Mouse (Mus musculus) heart, embryonic 13.5 days (tissue): Measurements from ENCODE around the gene Rapsn. TPM values are rescaled to one million over a fixed set of nuclear protein-coding genes. Genes with fewer than 3 reads are reported as not detected.
"Not testable (repeated sequence)": the region's sequence is repeated elsewhere in the genome, so short reads cannot be mapped to it uniquely, and the experiment has no call there.

Experiments
- ATAC-seq: fragments of 200-750 bp; cut with Nextera tagmentation; 2 replicates; pipeline ENCODE4 v1.8.0; 2017; ENCODE audit warnings: moderate TSS enrichment; ENCODE audit not compliant: insufficient number of reproducible peaks, low FRiP score, low TSS enrichment; ENCODE audit errors: extremely low read depth
- H3K27ac ChIP-seq: fragments of 300-500 bp; sonication (generic); replicated peaks from 2 replicates; pipeline ENCODE4 v1.5.1; 2015; ENCODE audit warnings: moderate library complexity, mild to moderate bottlenecking, inconsistent platforms
- H3K27me3 ChIP-seq: fragments of 300-500 bp; sonication (generic); replicated peaks from 2 replicates; pipeline ENCODE4 v1.6.1; 2015; ENCODE audit warnings: mild to moderate bottlenecking, inconsistent platforms
- H3K36me3 ChIP-seq: fragments of 300-500 bp; sonication (generic); 2 replicates; pipeline ENCODE4 v1.6.1; 2015; ENCODE audit warnings: mild to moderate bottlenecking, inconsistent platforms
- H3K4me1 ChIP-seq: fragments of 300-500 bp; sonication (generic); 2 replicates; pipeline ENCODE4 v1.6.1; 2015; ENCODE audit warnings: inconsistent platforms
- H3K4me2 ChIP-seq: fragments of 300-500 bp; sonication (generic); 2 replicates; pipeline ENCODE4 v1.6.1; 2015; ENCODE audit warnings: inconsistent platforms, mild to moderate bottlenecking, moderate library complexity
- H3K4me3 ChIP-seq: fragments of 300-500 bp; sonication (generic); 2 replicates; pipeline ENCODE4 v1.5.1; 2015; ENCODE audit warnings: moderate library complexity, mild to moderate bottlenecking, inconsistent platforms
- H3K9ac ChIP-seq: fragments of 300-500 bp; sonication (generic); 2 replicates; pipeline ENCODE4 v1.6.1; 2015; ENCODE audit warnings: inconsistent platforms, mild to moderate bottlenecking, moderate library complexity
- H3K9me3 ChIP-seq: fragments of 300-500 bp; sonication (generic); 2 replicates; pipeline ENCODE4 v1.6.1; 2016; ENCODE audit warnings: inconsistent platforms
- WGBS: fragments of 180-500 bp; shearing (Covaris S2); methylation state at CpG from one replicate; pipeline ENCODE4 v1.1.7; 2015; ENCODE audit warnings: mixed read lengths; 5-methylcytosine and 5-hydroxymethylcytosine counted together
- polyA plus RNA-seq: library from polyadenylated mRNA; unstranded; fragments of >200 nt; fragmentation: Nextera tagmentation; extraction: Ambion mirVana; gene quantifications from 2 replicates; pipeline ENCODE4 v1.2.1, GENCODE M21; 2015

Rapsn gene
- polyA plus RNA-seq, 1 experiment from 2014 or later, result 21.2 TPM

DNA sequence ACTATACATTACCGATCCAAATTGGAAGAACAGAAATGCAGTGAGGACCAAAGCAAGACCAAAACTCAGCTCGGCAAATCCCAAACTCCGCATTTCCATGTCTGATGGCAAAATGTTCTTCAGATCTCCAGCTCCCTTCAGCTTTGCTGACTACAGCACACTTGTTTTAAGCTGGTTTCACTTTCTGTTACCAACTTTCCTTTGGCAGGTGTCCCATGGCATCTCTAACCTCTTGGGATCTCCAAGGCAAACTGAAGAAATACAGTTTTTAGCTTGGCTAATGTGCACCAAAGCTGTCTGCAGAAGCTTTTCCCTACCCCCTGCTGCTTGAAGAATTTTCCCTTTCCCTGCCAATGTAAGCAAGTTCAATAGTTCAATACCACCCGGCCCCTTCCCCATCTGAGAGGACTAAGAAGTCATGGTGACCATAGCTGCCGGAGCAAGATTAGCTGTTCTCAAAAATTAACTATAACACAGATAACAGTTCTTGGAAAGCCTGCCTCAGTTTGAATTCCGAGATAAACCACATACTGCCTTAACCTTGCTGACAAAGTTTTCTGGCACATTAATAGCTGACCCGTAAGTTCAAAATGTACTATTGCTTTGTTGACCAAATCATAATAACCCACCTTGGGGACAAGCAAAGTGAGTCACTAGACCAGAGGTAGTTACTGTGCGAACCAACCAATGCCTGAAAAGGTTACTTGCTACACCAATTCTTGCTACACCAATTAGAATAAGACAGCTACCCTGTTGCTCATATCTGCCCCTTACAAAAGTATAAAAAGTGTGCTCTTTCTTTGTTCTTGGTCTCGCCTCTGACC lies 7.8 kb upstream of the Rapsn start:
- WGBS, result 70% methylated on average over 9 of the region's 9 CpGs
- Histone ChIP-seq H3K4me1 (peaks cover 29% of the 10 kb centered on the region), H3K4me2 (peak overlapping the region; percentile 30; the same call in 1 of the 2 replicates), H3K9me3 (0 out of 2 replicates have a peak, but pooled peaks cover 3% of the 10 kb centered on the region), H3K9ac (no peak overlapping the region), H3K27me3 (no peaks in the 10 kb centered on the region), H3K36me3 (no peaks in the 10 kb centered on the region), H3K4me3 (no peak overlapping the region; the same call in 1 of the 2 replicates), H3K27ac (no peak overlapping the region; the same call in 1 of the 2 replicates)
- ATAC-seq, result no peak

DNA sequence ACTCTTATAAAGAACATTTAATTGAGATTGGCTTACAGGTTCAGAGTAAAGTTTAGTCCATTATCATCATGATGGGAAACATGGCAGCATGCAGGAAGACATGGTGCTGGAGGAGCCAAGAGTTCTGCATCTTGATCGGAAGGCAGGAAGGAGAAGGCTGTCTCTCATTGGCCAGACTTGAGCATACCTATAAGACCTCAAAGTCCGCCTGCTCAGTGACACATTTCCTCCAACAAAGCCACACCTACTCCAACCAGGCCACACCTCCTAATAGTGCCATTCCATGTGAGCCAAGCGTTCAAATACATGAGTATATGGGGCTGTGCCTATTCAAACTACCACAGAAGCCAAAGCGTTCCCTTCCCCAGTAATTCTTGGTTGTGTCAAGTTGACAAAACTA lies 4.2 kb upstream of the Rapsn start:
- Histone ChIP-seq H3K9me3 (0 out of 2 replicates have a peak, but pooled peaks cover 3% of the 10 kb centered on the region), H3K4me1 (peaks cover 30% of the 10 kb centered on the region), H3K27me3 (no peaks in the 10 kb centered on the region), H3K27ac (no peak overlapping the region), H3K9ac (no peak overlapping the region), H3K4me3 (no peak overlapping the region), H3K4me2 (no peak overlapping the region), H3K36me3 (no peaks in the 10 kb centered on the region)
- WGBS, result 71% methylated on average over 4 of the region's 4 CpGs
- no peak for ATAC-seq

DNA sequence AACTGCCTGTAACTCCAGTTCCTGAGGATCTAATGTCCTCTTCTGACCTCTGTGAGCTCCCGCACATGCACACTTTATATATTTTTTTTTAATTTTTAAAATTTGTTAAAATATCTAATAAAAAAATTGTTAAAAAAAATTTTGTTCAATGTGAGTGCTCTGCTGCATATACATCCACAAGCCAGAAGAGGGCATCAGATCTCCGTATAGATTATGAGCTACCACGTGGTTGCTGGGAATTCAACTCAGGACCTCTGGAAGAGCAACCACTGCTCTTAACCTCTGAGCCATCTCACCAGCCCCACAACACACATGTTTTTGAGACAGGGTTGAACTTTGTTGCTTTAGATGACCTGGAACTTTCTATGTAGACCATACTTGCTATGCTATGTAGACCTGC lies 2.4 kb upstream of the Rapsn start:
- H3K4me1 ChIP-seq, result peaks cover 20% of the 10 kb centered on the region
- no peaks in the 10 kb centered on the region for H3K27me3 ChIP-seq
- H3K27ac ChIP-seq, result no peak overlapping the region
- no peak overlapping the region for H3K4me2 ChIP-seq
- WGBS, result 20% methylated on average over 3 of the region's 3 CpGs
- no peak for ATAC-seq
- no peak overlapping the region for H3K4me3 ChIP-seq
- no peak overlapping the region for H3K9ac ChIP-seq
- H3K9me3 ChIP-seq, result 0 out of 2 replicates have a peak, but pooled peaks cover 3% of the 10 kb centered on the region
- no peaks in the 10 kb centered on the region for H3K36me3 ChIP-seq

DNA sequence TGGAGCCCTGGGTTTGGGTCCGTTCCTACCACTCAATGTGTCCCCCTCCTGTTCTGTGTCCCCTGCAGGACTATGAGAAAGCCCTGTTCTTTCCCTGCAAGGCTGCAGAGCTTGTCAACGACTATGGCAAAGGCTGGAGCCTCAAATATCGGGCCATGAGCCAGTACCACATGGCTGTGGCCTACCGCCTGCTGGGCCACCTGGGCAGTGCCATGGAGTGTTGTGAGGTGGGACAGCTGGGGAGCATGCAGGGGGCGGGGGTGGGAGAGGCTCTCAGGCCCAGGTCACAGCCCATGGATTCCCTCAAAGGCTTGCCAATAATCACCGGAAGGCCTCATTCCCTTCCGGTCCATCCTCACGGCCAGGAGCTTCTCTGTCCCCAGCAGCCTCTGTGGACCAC lies 6.4 kb downstream of the Rapsn start:
- WGBS, result 65% methylated on average over 8 of the region's 8 CpGs
- ATAC-seq, result no peak
- H3K27me3 ChIP-seq, result no peaks in the 10 kb centered on the region

DNA sequence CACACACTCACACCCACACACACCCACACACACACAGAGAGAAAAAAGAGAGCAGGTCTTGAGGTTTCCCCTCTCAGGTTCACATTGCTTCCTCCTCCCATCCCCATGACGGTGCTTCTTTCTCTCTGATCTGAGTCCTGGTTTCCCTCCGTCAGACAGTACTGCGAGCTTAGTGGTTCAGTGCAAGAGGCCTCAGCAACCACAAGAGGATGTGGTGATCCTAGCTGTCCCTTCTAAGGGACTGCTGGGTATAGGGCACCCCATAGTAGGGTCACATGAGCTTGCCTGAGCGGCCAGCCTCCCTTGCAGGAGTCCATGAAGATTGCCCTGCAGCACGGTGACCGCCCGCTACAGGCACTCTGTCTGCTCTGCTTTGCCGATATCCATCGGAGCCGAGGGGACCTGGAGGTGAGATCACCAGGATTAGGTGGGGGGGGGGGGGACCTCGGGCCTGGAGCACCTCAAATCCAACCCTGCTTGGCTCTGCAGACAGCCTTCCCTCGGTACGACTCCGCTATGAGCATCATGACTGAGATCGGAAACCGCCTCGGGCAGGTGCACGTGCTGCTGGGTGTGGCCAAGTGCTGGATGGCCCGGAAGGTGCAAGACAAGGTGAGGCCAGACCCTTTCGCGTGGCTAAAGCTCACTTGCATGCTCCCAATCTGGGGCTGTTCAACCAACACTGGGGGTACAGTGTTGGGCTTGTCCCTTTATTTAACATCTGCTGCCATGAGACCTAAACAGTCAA lies 7.4 kb downstream of the Rapsn start:
- 66% methylated on average over 21 of the region's 21 CpGs for WGBS

More for the DNA sequence above, 6.4 kb downstream of the Rapsn start:
- Histone ChIP-seq H3K4me1 (peaks cover 11% of the 10 kb centered on the region), H3K36me3 (no peaks in the 10 kb centered on the region), H3K4me2 (no peak overlapping the region), H3K9me3 (no peaks in the 10 kb centered on the region), H3K4me3 (no peak overlapping the region), H3K9ac (no peak overlapping the region), H3K27ac (no peak overlapping the region)

DNA sequence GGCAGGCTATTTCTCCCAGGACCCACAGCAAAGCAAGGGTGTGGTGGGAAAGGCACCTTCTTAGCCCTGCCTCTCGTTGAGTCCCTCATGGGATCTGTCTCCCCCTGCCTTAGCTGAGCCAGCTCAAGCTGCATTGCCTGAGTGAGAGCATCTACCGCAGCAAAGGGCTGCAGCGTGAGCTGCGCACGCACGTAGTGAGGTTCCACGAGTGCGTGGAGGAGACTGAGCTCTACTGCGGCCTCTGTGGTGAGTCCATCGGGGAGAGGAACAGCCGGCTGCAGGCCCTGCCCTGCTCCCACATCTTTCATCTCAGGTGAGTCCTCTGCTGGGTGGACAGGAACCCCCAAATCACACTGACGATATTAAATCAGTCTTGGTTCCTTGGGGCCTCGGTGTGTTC lies 9.3 kb downstream of the Rapsn start:
- no peak for ATAC-seq
- H3K4me3 ChIP-seq, result no peak overlapping the region
- no peak overlapping the region for H3K27ac ChIP-seq
- 66% methylated on average over 13 of the region's 13 CpGs for WGBS
- peaks cover 11% of the 10 kb centered on the region for H3K4me1 ChIP-seq
- no peaks in the 10 kb centered on the region for H3K27me3 ChIP-seq
- H3K36me3 ChIP-seq, result no peaks in the 10 kb centered on the region
- H3K9me3 ChIP-seq, result no peaks in the 10 kb centered on the region
- H3K9ac ChIP-seq, result no peak overlapping the region
- H3K4me2 ChIP-seq, result no peak overlapping the region

More for the DNA sequence above, 7.4 kb downstream of the Rapsn start:
- Histone ChIP-seq H3K4me1 (peaks cover 11% of the 10 kb centered on the region), H3K27ac (no peak overlapping the region), H3K36me3 (no peaks in the 10 kb centered on the region), H3K27me3 (no peaks in the 10 kb centered on the region), H3K9me3 (no peaks in the 10 kb centered on the region), H3K9ac (no peak overlapping the region), H3K4me2 (no peak overlapping the region), H3K4me3 (no peak overlapping the region)
- ATAC-seq, result no peak; the same call in 1 of the 2 replicates

DNA sequence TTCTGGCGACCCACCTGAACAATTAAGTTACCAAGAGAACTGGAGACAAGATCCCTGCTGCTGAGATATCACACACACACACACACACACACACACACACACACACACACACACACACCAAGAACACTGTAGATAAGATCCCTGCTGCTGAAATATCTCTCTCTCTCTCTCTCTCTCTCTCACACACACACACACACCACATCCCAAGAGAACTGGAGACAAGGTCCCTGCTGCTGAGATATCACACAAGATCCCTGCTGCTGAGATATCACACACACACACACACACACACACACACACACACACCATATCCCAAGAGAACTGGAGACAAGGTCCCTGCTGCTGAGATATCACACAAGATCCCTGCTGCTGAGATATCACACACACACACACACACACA lies 10.4 kb downstream of the Rapsn start:
- H3K9me3 ChIP-seq, ATAC-seq, H3K4me2 ChIP-seq, H3K4me3 ChIP-seq, H3K36me3 ChIP-seq, H3K27ac ChIP-seq, H3K9ac ChIP-seq, H3K27me3 ChIP-seq: not testable (repeated sequence)
- H3K4me1 ChIP-seq, result peaks cover 11% of the 10 kb centered on the region
- 87% methylated on average over 1 of the region's 1 CpGs for WGBS

DNA sequence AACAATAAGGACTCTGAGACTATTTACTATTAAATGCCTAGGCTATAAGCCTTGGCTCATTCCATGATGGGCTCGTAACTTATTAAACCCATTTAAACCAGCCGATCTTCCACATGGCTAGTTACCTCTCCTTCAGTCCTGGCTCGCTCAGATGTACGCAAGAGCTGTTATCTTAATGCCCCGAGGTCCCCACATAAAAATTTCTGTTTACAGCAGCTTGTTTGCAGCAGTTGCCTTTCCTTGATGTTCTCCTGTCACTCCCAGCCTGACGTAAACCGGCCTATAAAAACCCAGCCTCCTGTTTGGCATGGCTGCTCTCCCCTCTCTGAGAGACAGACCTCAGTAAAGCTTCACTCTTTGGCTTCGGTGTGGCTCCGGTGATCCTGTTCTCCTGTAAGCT lies 11.9 kb downstream of the Rapsn start:
- Histone ChIP-seq H3K27ac (no peak overlapping the region), H3K4me3 (no peak overlapping the region), H3K9ac (no peak overlapping the region), H3K4me2 (no peak overlapping the region), H3K4me1 (peaks cover 11% of the 10 kb centered on the region), H3K27me3 (no peaks in the 10 kb centered on the region), H3K36me3 (peaks cover 4% of the 10 kb centered on the region), H3K9me3 (no peaks in the 10 kb centered on the region)
- ATAC-seq, result no peak
- 80% methylated on average over 9 of the region's 9 CpGs for WGBS

DNA sequence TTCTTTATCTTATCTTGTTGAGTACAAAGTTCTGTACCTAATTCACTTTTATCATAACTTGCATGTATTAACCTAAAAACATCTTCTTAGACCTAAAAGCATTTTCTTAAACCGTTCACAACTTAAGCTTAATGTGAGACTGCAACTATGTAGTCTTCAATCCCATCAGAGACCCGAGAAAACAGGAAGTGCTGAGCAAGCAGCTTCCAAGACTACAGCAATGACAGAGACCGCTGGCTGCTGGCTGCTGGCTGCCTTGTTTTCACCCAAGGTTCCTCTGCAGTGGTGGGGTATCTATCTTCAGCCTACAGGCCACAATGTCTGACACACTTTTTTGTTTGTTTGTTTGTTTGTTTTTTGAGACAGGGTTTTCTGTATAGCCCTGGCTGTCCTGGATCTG lies 16.5 kb downstream of the Rapsn start:
- H3K4me3 ChIP-seq, result no peak overlapping the region
- no peak for ATAC-seq

DNA sequence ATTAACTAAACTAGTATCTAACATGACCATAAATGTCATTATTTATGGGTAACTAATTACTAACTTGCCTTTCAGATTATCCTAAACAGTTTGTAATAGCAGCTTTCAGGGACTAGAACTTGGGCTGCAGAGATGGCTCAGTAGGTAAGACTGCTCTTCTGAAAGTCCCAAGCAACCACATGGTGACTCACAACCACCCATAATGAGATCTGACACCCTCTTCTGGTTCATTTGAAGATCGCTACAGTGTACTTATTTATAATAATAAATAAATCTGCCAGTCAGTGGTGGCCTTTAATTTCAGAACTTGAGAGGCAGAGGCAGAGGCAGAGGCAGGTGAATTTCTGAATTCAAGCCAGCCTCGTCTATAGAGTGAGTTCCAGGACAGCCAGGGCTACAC lies 17.3 kb downstream of the Rapsn start:
- no peaks in the 10 kb centered on the region for H3K27me3 ChIP-seq
- H3K9me3 ChIP-seq, result no peaks in the 10 kb centered on the region
- peak overlapping the region; percentile 83 for H3K4me2 ChIP-seq
- no peak overlapping the region for H3K9ac ChIP-seq
- no peak for ATAC-seq
- no peak overlapping the region for H3K27ac ChIP-seq
- no peak overlapping the region; the same call in 1 of the 2 replicates for H3K4me3 ChIP-seq
- H3K36me3 ChIP-seq, result peaks cover 34% of the 10 kb centered on the region
- peaks cover 19% of the 10 kb centered on the region for H3K4me1 ChIP-seq
- 57% methylated on average over 2 of the region's 2 CpGs for WGBS

More for the DNA sequence above, 16.5 kb downstream of the Rapsn start:
- Histone ChIP-seq H3K4me1 (peaks cover 19% of the 10 kb centered on the region), H3K36me3 (peaks cover 25% of the 10 kb centered on the region), H3K9ac (no peak overlapping the region), H3K4me2 (no peak overlapping the region), H3K9me3 (no peaks in the 10 kb centered on the region), H3K27me3 (no peaks in the 10 kb centered on the region), H3K27ac (no peak overlapping the region)
- WGBS, result 69% methylated on average over 3 of the region's 3 CpGs

DNA sequence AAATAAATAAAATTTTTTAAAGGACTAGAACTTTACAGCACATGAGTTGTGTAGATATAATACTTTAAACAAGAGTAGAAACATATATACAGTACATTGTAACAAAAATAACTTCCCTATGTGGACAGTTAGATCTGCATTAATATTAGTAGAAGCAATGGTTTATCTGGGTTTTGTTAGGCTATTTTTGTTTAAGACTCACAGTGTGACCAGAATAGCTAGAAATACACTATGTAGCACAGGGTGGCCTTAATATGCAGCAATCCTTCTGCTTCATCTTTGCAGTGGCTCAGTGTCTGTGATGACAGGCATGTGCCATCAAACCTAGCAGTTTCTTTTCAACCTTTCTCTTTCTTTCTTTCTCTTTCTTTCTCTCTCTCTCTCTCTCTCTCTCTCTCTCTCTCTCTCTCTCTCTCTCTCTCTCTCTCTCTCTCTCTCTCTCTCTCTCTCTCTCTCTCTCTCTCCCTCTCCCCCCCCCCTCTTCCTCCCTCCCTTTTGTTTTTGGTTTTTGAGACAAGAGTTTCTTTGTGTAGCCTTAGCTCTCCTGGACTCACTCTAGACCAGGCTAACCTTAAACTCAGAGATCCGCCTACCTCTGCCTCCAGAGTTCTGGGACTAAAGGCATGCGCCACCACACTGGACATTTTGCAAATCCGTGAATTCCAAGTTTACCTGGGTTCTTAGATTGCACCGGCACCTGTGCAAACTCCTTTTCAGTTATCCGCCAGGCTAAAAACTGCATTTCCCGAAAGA lies 17.9 kb downstream of the Rapsn start:
- no peaks in the 10 kb centered on the region for H3K27me3 ChIP-seq
- peaks cover 19% of the 10 kb centered on the region for H3K4me1 ChIP-seq
- ATAC-seq, result peak; percentile 49; the same call in 1 of the 2 replicates
- 2% methylated on average over 6 of the region's 6 CpGs for WGBS
- peak overlapping the region; percentile 89 for H3K4me3 ChIP-seq
- no peaks in the 10 kb centered on the region for H3K9me3 ChIP-seq
- H3K4me2 ChIP-seq, result peak overlapping the region; percentile 83
- H3K36me3 ChIP-seq, result peaks cover 40% of the 10 kb centered on the region
- H3K27ac ChIP-seq, result 0 out of 2 replicates have a peak overlapping the region, but pooled peaks have one; percentile 25
- H3K9ac ChIP-seq, result peak overlapping the region; percentile 94
